Mouse (Mus musculus): ENCODE measurements around the gene Adamtsl2.

- no peak for TF ChIP-seq POLR2A (IDR thresholded peaks at IDR 0.05; ENCODE audit: low read depth, low read length)
- TF ChIP-seq CTCF (IDR thresholded peaks at IDR 0.05; ENCODE audit: borderline replicate concordance, insufficient read depth, low read length): no peak
Observed at GRCm38 (mm10) chr2:27073407-27073806, 5.8 kb upstream of the Adamtsl2 start.
